Mouse (Mus musculus): ENCODE measurements around the gene Abhd17b.

Gene Abhd17b

DNA sequence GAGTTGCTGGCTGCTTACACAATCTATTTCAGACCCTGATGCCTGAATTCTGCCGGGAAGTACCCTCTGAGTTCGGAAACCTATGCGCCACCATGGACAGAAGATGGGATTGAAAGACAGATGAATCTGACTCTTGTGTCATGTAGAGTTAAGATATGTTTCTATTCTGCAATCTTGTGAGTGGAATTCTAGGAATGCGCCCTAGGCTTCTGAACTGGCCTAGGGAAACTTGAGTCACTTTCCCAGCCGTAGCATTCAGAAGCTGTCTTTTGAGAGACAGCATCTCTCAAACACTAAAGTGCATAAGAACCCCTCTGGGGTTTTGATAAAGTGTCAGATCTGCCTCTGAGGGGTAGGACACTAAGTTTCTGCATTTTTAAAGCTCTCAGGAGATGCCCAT, 78.9 kb downstream of the Abhd17b start:
- in situ Hi-C loops (cut with MseI, MboI) = loop anchor here in 1 of 2 experiments (5.0 to 25.0 kb wide), 2 partner anchors 160 to 345 kb away; no protein-coding TSS in a partner anchor

DNA sequence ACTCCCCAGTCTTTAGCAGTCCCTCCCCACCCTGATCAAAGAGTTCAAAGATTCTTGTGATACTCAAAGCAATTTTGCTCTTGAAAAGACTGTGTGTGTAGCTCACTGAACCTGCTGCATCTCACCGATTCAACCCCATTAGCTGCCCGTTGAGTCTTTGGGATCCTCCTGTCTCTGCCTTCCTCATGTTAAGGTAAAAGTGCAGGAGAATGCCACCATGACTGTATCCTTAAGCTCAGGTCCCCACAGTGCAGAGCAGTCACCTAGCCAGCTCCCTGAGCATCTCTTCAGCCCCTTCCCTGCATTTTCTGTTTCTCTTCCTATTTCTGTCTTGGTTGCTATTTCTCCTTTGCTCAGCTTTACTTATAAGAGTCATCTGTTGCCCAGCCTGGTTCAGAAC, 80.2 kb downstream of the Abhd17b start:
- in situ Hi-C loops (cut with MseI, MboI) = loop anchor here in 1 of 2 experiments (5.0 to 25.0 kb wide), 2 partner anchors 161 to 346 kb away; no protein-coding TSS in a partner anchor

DNA sequence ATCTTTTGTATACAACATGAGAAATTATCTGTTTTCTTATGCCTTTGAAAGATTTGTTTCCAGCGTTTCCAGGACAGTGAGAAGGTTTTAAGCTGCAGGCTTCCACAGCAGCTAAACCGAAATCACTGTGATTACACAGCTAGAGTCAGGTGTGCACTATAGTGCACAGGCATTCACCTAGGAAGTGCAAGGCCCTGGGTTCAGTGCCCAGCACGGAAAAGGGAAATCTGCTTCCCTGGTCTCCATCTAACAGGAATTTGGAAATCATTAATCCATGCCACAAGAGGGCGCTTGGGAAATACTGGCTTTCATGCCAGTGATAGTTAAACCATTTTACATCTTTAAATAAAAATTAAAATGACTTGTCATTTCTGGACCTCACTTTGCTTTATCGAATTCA, 81.1 kb downstream of the Abhd17b start:
- in situ Hi-C loops (cut with MseI, MboI) = loop anchor here in 1 of 2 experiments (5.0 to 25.0 kb wide), 2 partner anchors 162 to 347 kb away; no protein-coding TSS in a partner anchor
